Mouse (Mus musculus): Measurements from ENCODE around the gene Gm28845.
"Not testable (repeated sequence)": the region's sequence is repeated elsewhere in the genome, so short reads cannot be mapped to it uniquely, and the experiment has no call there.

Gene Gm28845

GRCm38 (mm10) chr1:65107654-65108279, 11.6 kb downstream of the Gm28845 start:
- DNase-seq (ENCODE audit: low spot score in 2 of 2) = no peak

GRCm38 (mm10) chr1:65103273-65103672, 16.1 kb downstream of the Gm28845 start, which contains the start of gene Cryga:
Gene Cryga, minus strand, starts transcription at chr1:65103373.
- no peak for DNase-seq (ENCODE audit: low spot score in 2 of 2)

DNA sequence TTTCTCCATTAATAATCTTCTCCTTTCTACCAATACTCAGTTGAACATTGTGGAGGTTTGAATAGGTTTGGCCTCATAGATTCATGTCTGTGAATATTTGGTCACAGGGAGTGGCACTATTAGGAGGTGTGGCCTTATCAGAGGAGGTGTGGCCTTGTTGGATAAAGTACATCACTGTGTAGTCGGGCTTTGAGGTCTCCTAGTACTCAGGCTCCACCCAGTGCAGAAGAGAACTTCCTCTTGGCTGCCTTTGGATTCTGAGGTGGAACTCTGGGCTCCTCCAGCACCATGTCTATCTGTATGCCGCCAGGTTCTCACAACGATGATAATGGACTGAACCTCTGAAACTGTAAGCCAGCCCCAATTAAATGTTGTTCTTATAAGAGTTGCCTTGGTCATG, 22.4 kb downstream of the Gm28845 start:
- DNase-seq (ENCODE audit: low spot score in 2 of 2) = no peak

GRCm38 (mm10) chr1:65091566-65091965, 27.8 kb downstream of the Gm28845 start:
- DNase-seq (ENCODE audit: low spot score in 2 of 2) = no peak

- DNase-seq (ENCODE audit: low spot score in 2 of 2) = no peak
Observed at GRCm38 (mm10) chr1:65090370-65090769, 29.0 kb downstream of the Gm28845 start.

- DNase-seq (ENCODE audit: low spot score in 2 of 2) = no peak
Observed at GRCm38 (mm10) chr1:65088567-65089356, 30.6 kb downstream of the Gm28845 start.

- DNase-seq (ENCODE audit: low spot score in 2 of 2) = no peak
Observed at GRCm38 (mm10) chr1:65082188-65082587, 37.2 kb downstream of the Gm28845 start, which contains the start of gene Crygb. Gene Crygb, minus strand, starts transcription at chr1:65082288.

DNA sequence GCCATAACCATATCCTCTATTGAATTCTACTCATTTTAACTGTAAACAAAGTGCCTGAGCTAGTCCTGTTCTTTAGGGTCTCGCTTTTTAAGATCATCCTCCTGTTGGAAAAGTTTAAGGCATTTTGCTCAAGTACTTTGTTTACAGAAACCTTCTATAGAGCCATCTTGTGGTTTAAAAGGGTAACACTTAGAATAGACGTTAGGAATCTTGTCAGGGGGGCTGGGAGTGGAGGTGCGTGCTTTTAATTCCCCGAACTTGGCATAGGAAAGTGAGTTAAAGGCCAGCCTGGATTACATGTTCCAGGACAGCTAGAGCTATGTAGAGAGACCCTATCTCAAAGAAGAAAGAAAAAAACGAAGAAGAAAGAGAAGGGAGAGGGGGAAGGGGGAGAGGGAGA, 43.8 kb downstream of the Gm28845 start:
- no peak for DNase-seq (ENCODE audit: low spot score in 2 of 2)

- no peak for DNase-seq (ENCODE audit: low spot score in 2 of 2)
Observed at GRCm38 (mm10) chr1:65073589-65073988, 45.8 kb downstream of the Gm28845 start, which contains the start of gene Crygc. Gene Crygc, minus strand, starts transcription at chr1:65073689.

DNA sequence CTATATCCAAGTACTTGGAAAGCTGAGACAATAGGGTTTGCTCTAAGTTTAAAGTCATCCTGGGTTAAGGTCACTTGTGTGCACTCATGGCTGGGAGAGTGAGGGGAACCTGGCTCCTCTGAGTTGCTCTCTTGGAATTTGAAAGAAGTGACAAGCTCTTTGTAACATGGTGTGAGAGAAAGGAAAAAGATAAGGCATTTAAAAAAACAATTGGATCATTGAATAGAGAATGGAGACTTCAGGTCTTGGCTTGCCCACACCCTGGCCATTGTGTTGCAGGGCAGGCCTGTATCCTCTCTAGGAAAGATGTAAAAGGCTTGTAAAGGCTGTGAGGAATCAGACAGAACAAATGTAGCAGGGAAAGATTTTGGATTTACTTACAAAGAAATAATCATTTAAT, 51.5 kb downstream of the Gm28845 start:
- no peak for DNase-seq (ENCODE audit: low spot score in 2 of 2)

GRCm38 (mm10) chr1:65064201-65064600, 55.2 kb downstream of the Gm28845 start:
- DNase-seq (ENCODE audit: low spot score in 2 of 2) = no peak

GRCm38 (mm10) chr1:65063352-65063751, 56.0 kb downstream of the Gm28845 start, which contains the start of gene Crygd:
Gene Crygd, minus strand, starts transcription at chr1:65063452.
- DNase-seq (ENCODE audit: low spot score in 2 of 2) = no peak

GRCm38 (mm10) chr1:65052140-65052539, 67.2 kb downstream of the Gm28845 start:
- DNase-seq (ENCODE audit: low spot score in 2 of 2) = no peak

- no peak for DNase-seq (ENCODE audit: low spot score in 2 of 2)
Observed at GRCm38 (mm10) chr1:65051696-65052095, 67.7 kb downstream of the Gm28845 start.

DNA sequence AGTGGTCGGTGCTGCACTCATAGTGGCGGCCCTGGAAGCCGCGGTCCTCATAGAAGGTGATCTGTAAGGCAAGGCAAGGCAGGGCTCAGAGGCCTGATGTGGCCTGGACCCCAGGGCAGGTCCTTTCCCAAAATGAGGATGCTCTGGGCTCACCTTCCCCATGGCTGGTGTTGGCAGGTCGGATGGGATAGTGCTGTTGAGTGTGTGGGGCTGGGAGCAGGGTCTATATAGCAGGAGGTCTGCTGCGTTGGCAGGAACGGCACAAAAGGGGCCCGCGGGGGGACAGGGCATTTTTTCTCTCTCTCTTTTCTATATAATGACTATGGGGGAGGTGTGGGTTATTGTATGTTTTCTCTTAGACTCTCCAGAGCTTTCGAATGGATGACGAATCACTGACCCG, 68.4 kb downstream of the Gm28845 start, which contains the start of gene Cryge:
TSS of gene Cryge (minus strand) at position 198 of the 400 bp plus-strand sequence.
- DNase-seq (ENCODE audit: low spot score in 2 of 2) = not testable (repeated sequence)

All from urinary bladder, postnatal 4 days (tissue).